Mouse (Mus musculus) neural tube, embryonic 10.5 days (tissue): ENCODE measurements around the gene Lfng.
A peak's percentile ranks its signal among the peaks of the same experiment; 100 is the strongest.

Experiments used
- DNase-seq: peaks from one replicate; pipeline ENCODE4 v3.0.0-alpha.2; 2017; ENCODE audit warnings: low spot score; ENCODE audit errors: extremely low spot score

Gene Lfng

DNA sequence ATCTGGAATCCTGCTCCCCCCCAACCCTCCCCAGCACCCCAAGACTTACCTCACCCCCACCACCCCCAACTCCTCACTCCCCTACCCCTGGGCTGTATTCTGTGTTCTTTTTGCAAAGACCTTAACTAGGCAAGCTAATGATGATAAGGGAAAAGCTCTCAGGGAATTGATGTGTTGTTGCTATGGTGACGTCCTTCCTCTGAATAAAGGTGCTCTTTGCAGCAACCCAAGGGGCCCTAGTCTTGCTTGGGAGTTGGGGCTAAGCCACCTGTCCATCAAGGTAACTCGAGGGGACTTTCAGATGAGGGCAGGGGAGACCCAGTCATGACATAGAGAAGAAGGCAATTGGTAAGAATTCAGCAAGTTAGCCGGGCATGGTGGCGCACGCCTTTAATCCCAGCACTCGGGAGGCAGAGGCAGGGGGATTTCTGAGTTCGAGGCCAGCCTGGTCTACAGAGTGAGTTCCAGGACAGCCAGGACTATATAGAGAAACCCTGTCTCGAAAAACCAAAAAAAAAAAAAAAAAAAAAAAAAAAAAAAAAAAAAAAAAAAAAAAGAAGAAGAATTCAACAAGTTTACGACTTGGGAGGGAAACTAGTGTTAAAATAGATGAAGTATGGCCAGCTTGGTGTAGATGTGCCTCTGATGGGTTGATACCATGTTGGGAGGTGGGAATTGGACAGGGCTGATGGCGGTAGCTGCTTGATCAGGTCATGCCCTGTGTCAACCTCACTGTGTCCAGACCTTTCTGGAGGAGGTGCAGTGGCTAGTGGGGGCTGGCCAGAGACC lies 8.4 kb downstream of the Lfng start:
- DNase-seq, result no peak

DNA sequence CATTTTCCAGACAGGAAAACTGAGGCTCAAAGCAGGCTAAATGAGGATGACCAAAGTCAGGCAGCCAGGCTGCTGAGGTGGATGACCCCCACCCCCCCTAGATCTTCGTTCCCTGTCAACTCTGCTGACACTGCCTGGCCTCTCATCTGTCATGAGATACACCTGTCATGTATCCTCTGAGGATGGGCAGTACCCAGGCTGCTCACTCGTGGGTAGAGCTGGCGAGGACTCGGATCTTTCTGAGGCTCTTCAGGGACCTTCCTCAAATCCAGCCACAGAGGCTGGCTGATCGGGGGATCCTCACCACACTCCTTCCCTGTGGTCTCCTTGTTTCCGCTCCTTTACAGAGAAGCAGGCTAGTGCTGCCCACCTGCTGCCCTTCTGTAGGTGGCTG lies 9.0 kb downstream of the Lfng start:
- no peak for DNase-seq

DNA sequence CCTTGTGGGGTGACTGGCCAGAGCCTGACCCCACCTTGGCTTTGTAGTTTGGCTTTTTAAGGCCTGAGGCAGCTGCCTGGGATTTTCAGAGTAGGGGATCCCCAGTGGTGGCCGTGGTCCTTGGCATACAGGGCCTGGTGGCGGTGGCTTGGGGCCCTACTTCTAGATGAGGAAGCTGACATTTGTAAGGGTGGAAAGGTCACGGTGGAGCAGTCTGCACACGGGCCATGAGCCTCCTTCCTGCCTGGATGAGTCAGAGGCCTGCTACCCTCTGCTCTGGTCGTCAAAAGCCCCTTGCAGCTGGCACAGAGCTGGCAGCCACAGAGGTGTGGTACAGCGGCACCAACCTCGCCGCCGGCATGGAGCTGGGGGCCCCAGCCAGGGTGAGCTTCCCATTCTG lies 9.6 kb downstream of the Lfng start:
- no peak for DNase-seq

DNA sequence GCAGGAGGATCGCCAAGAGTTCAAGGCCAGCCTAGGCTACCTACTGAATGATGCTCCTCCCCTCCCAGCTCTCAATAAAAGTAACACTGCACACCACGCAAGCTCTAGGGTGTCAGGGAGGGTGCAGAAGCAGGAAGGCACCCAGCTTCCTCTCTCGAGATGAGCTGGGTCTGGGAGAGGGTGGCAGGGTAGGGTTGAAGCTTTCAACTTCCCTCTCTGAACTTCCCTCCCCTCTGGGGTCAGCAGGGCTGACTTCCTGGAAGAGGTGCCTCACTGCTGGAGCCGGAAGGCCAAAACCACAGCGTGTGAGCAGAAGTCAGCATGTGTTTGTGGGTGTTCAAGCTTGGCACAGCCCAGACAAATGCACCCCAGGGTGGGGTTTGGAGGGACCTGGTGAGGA lies 10.6 kb downstream of the Lfng start:
- no peak for DNase-seq

DNA sequence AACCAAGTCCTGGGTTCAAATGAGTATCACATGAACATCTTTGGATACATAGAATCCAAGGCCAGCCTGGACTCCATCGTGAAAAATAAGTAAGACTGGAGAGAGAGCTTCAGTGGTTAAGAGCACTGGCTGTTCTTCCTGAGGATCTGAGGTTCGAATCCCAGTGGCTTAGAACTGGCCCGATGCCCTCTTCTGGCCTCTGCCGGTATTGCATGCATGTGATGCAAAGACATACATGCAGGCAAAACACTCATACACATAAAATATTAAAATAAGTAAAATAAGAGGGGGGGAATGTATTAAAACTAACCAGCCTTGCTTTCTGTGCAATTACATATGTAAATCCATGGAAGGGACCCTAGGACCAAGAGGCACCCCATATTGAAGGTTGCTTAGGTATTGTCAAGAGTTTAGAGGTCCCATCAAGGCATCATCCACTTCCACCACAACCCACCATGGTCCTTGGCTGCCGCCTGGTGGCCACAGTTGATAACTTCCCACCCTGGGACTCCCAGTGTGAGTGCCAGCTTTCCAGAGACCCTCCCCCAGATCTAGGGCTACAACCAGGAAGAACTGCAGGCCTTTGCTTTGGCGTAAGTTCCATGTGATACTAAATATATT lies 12.1 kb downstream of the Lfng start:
- DNase-seq, result peak; percentile 90

DNA sequence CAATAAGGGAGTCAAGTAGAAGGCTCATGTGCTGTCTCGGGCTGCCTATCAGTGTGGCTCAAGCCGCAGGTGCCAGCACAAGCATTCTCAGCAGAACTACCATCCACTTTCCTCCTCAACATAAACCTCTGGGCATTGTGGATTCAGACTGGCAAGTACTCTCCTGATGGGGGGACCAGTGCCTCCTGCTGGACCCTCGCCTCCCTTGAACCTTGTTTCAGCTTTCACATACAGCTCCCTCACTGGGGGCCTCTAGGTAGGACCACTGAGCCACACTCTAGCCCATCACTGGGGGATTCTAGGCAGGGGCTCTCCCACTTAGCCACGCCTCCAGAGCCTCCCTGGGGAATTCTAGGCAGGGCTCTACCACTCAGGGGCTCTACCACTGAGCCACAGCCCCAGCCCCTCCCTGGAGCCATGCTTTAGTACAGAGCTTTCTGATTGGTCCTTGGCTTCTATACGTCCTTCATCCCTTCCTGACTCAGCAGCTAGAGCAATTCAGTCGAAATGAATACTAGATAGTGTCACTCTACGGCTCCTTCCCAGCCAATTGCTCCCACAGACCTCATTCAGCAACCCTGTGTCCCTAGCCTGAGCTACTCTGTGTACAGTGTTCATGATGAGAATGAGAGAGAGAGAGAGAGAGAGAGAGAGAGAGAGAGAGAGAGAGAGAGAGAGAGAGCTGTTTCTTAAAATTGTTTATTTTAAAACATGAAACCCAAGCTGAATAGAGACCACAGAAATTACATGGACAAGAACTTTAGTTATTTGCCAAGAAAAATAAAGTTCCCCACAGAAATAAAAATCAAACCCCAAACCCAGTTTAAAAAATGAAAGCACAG lies 13.0 kb downstream of the Lfng start:
- peak; percentile 47 for DNase-seq

DNA sequence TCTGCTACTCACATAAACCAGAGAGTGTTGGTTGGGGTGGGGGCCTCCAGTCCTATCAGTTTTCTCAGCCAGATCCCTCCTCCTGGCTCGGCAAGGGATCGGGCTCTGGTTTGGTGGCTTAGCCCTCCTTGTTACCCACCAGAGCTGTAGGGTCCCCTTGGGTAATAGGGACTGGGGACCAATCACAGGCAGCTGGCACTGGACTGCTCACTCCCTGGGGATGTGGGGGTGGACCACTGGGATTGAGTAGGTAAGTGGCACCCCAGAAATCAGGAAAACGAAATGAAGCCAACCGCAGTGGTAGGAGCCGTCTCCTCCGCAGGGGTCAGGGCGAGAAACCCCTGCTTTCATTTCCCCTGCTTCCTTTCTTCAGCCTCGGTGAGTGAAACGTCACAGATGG lies 14.0 kb downstream of the Lfng start:
- no peak for DNase-seq

DNA sequence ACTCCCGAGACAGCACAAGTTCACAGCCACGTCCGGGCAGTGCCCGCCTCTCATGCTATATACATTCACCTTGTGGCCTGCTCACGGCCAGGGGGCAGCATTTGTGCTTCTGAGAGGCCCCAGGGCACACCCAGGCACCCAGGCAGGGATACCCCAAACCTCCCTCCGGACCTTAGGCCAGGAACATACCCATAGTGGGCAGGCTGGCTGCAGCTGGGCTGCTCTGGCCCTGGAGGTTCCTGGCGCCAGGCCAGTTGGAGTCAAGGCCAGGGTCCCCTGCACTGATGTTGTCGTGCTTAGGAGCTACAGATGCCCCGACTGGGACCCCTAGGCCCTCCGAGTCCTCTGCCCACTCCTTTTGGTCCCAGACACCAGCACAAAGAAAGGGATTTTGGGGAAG lies 14.4 kb downstream of the Lfng start:
- no peak for DNase-seq

DNA sequence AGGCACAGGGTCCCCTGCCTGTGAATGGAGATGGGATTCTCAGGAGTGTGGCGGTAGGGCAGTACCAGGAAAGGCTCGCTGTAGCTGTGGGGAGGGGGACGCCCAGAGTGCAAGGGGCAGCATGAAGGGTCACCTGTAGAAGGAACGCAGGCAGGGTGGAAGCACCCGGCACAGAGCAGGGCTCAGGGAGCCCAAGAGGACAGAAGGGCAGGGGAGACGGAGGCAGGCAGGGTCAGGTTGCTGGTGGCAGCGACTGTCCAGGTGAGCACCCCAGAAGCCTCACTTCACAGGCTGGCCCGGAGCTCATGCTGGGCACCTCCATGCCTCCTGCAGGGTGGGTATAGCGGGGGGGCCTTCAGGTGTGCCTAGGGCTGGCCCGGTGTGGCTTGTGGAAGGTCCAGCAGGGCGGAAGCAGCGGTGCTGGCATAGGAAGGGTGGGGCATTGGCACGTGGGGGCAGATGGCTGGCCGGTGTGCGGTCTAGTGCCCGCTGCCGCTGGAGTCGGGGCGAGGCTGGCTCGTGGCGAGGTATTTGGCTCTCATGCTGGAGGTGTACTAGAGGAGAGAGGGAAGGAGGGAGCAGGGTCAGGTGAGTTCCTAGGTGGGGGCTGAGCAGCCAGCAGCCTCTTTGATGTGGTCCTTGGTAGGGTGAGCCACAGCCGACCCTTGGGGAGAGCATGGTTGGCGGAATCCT lies 16.0 kb downstream of the Lfng start:
- DNase-seq, result no peak

DNA sequence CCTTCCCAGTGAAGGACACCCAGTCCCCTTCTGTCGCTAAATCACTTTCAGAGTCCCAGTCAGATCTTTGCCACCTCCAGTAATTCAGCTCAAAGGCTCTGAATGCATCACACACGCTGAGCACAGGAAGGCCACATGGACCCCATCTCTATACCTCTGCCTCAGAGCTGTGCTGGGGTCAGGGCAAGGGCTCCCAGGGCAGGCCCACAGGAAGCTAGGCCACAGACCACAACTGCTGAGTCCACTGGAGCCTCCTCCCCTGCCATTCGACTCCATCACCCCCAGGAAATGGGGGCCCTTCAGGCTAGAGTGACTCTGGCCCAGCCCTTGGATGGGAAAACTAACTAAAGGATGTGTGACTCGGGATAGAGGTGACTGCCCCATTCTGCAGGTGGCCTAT lies 16.7 kb downstream of the Lfng start:
- no peak for DNase-seq

DNA sequence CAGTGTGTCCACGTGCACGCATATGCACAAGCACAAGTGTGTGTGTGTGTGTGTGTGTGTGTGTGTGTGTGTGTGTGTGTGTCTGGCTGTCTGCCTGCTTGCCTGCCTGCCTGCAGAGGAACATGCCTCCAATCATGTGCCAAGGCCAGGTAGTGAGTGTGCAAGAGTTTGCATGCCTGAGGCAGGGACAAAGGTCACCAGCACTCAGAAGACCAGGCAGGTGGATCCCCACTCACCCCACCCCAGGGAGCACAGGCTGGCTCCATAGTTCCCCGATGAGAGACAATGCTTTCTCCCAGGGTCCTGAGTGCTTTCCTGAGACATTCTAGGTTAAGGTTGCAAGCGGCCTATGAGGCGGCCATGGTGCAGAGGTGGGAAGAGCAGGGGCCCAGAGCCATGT lies 17.1 kb downstream of the Lfng start:
- no peak for DNase-seq

DNA sequence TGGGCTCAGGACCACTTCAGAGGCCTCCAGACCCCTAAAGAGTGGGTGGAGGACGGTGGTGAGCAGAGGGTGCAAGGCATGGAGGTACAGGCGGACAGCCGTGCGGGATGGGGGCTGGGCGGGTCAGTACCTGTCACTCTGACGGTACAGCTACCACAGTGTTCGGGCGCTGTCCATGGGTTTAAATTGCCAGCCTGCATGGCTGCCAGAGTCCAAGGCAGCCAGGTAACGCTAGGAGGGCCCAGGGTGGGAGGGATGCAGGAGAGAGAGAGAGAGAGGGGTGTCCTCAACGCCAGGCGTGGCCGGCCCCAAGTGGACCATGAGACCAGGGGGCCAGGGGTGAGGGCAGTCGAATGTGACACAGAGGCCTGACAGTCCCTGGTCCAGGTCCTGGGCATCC lies 17.8 kb downstream of the Lfng start:
- DNase-seq, result no peak

DNA sequence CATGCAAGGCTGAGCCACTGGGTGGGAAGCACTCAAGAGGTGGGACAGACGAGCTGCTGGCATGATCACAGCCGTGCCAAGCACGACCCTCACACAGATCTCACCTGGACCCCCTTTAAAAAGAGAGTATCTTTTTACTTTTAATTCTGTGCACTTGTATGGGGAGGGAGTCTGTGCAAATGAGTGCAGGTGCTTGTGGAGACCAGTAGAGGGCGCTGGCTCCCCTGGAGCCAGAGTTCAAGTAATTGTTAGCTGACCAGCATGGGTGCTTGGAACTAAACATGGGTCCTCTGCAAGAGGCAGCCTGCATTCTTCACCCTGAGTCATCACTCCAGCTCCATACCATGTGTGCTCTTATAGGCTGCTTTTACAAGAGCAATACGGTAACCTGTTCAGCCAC lies 20.5 kb downstream of the Lfng start:
- no peak for DNase-seq

DNA sequence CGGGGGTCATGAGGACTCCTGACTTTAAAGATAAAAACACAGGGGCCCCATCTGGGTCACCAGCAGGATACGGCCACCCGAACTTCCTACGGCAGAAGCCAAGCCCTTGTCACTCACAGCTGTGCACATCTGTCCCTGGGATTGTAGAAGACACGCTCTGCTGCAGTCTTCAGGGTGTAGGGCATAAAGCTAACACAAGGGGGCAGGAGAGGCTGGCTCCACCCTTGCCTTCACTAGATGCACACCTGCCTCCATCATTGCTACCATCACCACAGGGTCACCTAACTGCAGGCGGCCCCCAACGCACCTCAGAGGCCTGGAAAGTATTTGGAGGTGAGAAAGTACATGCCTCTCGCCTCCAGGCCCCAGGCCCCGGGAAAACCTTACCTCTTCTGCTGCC lies 21.9 kb downstream of the Lfng start:
- DNase-seq, result no peak

DNA sequence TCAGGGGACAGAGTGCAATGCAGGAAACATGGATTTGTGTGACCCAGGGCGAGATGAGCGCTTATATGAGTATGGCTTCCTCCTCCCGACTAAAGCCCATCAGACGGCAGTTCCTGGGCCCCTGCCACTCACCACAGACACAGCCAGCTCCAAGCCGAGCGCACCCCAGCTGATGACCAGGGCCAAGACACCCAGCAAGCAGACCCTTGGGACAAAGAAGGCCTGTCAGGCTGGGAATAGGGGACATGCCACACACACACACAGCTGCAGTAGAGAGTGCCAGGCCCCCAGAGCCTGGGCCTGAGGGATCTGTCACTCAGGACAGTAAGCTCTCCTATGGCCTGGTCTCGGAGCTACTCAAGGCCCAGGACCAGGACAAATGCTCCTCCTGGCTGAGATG lies 26.3 kb downstream of the Lfng start:
- no peak for DNase-seq

DNA sequence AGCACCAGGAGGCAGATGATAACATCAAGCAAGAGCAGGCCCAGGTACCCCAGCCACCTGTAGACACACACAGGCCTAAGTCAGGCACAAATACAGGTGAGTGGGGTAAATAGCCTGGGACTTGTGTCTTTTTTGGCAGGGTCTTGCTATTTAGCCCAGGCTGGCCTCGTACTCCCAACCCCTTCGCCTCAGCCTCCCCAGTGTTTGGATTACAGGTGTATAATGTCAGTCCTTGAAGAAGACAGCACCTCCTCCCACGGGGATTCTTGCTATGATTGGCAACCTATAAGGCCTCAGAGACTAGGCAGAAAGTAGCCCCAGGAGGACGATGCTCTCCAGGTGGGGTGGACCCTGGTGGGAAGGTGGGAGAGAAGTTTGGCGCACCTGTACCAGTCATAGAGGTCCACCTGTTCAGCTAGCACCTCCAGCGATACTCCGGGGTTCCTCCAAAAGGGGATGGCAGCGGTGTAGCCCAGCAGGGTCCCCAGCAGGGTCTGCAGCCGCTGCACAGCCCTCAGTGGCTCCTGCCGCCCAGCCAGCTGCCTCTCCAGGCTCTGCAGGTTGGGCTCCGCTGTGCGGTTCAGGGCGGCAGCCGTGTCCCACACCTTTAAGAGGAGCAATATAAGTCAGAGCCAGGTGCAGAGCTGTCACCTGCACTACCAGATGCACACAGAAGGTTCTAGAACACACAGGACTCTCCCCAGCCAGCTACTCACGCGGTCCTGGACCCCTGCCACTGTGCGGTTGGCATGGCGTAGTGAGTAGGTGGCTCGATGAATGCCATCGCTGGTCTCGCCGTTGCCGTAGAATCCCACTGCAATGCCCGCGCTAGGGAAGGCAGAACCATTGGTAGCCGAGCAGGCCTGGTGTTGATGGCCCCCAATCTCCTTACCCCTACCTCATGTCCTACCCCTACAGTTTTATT lies 27.9 kb downstream of the Lfng start:
- no peak for DNase-seq

DNA sequence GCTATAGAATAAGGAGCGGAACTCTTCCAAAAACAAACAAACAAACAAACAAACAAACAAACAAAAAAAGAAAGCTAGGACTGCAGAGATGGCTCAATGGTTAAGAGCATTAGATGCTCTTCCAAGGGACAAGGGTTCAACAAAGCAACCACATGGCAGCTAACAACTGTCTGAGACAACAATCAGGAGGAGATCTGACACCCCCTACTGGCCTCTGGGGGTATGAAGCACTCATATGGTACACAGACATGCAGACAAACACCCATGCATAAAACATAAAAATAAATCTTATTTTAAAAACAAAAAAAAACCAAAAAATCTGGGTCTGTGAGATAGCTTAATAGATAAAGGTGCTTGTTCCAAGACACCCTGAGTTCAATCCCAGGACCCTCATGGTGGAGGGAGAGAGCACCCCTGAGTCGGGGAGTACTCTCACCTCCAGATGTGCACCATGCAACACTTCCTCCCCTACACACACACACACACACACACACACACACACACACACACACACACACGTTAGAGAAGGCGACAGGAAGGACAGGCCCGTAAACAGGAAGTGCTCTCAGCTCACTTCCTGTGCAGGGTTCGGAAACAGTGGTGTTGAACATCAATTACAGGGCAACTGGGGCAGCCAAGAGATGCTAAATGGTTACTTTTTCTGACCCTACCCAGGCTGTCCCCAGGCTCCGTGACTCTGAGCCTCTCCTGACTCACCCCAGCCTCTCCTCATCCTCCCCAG lies 29.4 kb downstream of the Lfng start:
- DNase-seq, result no peak

DNA sequence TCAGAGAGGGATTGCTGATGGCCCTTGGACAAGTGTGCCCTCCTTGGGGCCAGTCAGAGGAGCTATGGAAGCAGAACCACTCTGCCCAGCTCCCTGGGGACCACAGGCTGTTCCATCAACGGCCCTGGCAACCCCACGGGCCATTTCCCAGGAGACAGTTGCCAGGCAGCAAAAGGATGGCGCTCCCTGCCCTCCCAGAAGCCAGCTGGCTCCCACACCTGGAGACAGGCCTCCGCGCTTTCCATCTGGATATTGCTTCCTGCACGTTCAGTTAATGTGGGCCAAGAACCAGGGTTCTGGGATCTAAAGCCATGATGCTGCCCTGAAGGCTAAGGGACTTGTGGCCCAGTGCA lies 29.9 kb downstream of the Lfng start:
- no peak for DNase-seq

DNA sequence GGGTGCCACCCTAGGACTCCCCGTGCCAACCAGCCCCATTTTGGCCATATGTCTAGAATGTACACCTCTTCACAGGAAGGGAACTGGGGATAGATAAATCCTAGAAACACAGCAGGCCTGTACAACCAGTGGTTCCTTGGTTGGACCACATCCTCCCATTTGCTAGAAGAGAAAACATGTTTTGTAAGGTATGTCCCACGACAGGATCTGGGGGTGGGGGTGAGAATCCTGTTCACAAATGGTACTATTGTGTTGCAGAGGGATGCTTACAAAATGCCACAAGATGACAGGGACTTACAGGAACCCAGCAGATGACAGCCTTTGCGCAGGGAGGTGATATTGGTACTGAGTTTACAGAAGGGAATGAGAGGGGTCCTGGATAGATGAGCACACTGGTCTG lies 30.9 kb downstream of the Lfng start:
- DNase-seq, result no peak

DNA sequence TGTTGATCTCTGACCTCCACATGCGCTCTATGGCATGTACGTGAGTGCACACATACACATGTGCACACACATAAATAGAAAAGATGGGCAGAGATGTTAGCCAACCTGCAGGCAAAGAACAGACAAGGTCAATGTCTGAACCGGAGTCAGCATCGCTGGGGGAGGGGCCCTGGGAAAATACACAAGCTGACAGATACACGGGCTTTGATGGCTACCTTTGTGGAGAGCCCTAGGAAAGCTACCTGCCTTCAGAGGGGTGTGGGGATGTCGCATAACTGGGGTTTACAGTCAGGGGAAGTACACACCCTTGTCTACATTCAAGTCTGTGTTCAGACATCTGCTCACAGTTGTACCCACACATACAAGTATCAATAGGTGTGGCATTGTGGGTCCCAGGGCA lies 31.4 kb downstream of the Lfng start:
- DNase-seq, result no peak
